Mouse (Mus musculus) embryonic fibroblast, embryonic 13.5 days (primary cell): Measurements from ENCODE around the gene Lrrc1.

Experiments
- CTCF ChIP-seq: IDR thresholded peaks from 2 replicates; pipeline ENCODE4 v1.5.1; 2011; ENCODE audit warnings: mild to moderate bottlenecking, control low read depth, low read length, moderate library complexity, borderline replicate concordance; ENCODE audit not compliant: insufficient read depth
- POLR2A ChIP-seq: IDR thresholded peaks from 2 replicates; pipeline ENCODE4 v1.6.1; 2011; ENCODE audit warnings: low read depth, mild to moderate bottlenecking, control low read depth, low read length, moderate library complexity

GRCm38 (mm10) chr9:77432030-77432429 is 112.6 kb downstream of the Lrrc1 start:
- TF ChIP-seq CTCF (no peak), POLR2A (no peak)
